Mouse (Mus musculus) embryonic facial prominence, embryonic 10.5 days (tissue): ENCODE data around the gene Gspt1. TPM values are rescaled to one million over a fixed set of nuclear protein-coding genes. Genes with fewer than 3 reads are reported as not detected.

Source experiments
- DNase-seq: peaks from one replicate; pipeline ENCODE4 v3.0.0-alpha.2; 2017; ENCODE audit warnings: low spot score
- H3K27ac ChIP-seq: fragments of 300-500 bp; sonication (generic); replicated peaks from 2 replicates; pipeline ENCODE4 v1.5.1; 2016; ENCODE audit warnings: mild to moderate bottlenecking
- H3K27me3 ChIP-seq: fragments of 300-500 bp; sonication (generic); replicated peaks from 2 replicates; pipeline ENCODE4 v1.6.1; 2016; ENCODE audit warnings: low read depth, mild to moderate bottlenecking; ENCODE audit not compliant: poor library complexity, severe bottlenecking
- H3K36me3 ChIP-seq: fragments of 300-500 bp; sonication (generic); replicated peaks from 2 replicates; pipeline ENCODE4 v1.6.1; 2016; ENCODE audit warnings: mild to moderate bottlenecking, moderate library complexity
- H3K4me1 ChIP-seq: fragments of 300-500 bp; sonication (generic); 2 replicates; pipeline ENCODE4 v1.6.1; 2016
- H3K4me3 ChIP-seq: fragments of 300-500 bp; sonication (generic); 2 replicates; pipeline ENCODE4 v1.5.1; 2016; ENCODE audit warnings: mild to moderate bottlenecking, moderate library complexity
- H3K9me3 ChIP-seq: fragments of 300-500 bp; sonication (generic); 2 replicates; pipeline ENCODE4 v1.6.1; 2016; ENCODE audit warnings: mild to moderate bottlenecking
- WGBS: fragments of 180-500 bp; shearing (Covaris S2); methylation state at CpG from one replicate; pipeline ENCODE4 v1.1.7; 2016; 5-methylcytosine and 5-hydroxymethylcytosine counted together
- polyA plus RNA-seq: library from polyadenylated mRNA; unstranded; fragments of >200 nt; fragmentation: Nextera tagmentation; extraction: Ambion mirVana; gene quantifications from 2 replicates; pipeline ENCODE4 v1.2.1, GENCODE M21; 2016

Gene Gspt1
- polyA plus RNA-seq, 1 experiment from 2014 or later = 93.2 TPM

DNA sequence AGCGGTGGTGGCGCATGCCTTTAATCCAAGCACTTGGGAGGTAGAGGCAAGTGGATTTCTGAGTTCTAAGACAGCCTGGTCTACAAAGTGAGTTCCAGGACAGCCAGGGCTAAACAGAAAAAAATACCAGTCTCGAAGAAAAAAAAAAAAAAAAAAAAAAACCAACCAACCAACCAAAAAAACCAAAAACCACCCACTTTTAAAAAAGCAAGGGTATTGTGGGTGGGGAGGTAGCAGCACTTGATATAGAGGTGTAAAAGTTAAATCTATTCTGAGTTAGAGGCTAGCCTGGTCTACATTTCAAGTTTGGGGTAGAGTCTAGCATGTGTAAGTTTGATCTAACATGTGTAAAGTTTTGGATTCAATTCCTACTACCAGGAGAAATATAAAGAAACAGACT, 53.9 kb downstream of the Gspt1 start:
- no peak for DNase-seq
- Histone ChIP-seq H3K27me3 (no peaks in the 10 kb centered on the region), H3K4me3 (no peak overlapping the region), H3K27ac (no peak overlapping the region), H3K36me3 (peaks cover 71% of the 10 kb centered on the region), H3K4me1 (peaks cover 35% of the 10 kb centered on the region), H3K9me3 (no peaks in the 10 kb centered on the region)
- 94% methylated on average over 3 of the region's 3 CpGs for WGBS

DNA sequence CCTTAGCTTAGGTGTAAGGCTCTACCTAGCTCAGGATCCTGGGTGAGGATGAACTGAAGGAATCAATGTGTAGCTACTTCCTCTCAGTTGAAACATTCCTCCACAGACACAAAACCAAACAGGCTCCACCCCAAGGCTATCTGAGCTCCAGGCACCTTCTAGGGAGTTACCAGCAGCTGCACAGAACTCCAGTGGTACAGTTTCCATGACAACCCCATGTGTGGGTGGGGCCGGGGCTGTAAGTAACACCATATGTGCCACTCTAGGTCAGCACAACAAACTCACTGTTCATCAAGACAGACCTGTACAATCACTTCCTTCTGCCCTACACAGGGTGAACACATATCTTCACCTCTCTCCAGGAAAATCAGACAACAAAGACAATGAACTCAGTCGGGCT, 55.7 kb downstream of the Gspt1 start:
- WGBS = 44% methylated on average over 2 of the region's 2 CpGs
- H3K4me3 ChIP-seq = 0 out of 2 replicates have a peak overlapping the region, but pooled peaks have one; percentile 12
- H3K4me1 ChIP-seq = peaks cover 20% of the 10 kb centered on the region
- no peaks in the 10 kb centered on the region for H3K9me3 ChIP-seq
- H3K27ac ChIP-seq = 0 out of 2 replicates have a peak overlapping the region, but pooled peaks have one; percentile 51
- no peaks in the 10 kb centered on the region for H3K27me3 ChIP-seq
- DNase-seq = peak; percentile 86
- peaks cover 84% of the 10 kb centered on the region for H3K36me3 ChIP-seq

DNA sequence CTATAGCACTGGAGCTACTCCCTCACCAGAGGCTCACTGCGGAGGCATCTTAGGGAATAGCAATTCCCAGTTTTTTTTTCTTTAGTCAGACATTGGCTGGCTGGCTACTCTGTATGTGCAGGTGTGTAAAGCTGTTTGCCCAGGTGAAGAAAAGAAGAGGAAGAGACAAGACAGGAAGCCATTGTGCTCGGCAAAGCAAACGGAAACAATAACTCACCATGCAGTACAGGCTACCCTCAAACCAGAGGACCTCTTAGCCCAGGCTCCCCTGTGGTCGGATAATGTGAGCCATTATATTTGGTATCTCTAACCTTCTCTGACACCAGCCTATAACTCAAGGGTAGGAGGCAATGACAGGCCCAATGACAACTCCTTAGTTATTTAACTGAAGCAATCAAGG, 57.1 kb downstream of the Gspt1 start:
- H3K36me3 ChIP-seq = peaks cover 99% of the 10 kb centered on the region
- WGBS = 91% methylated on average over 4 of the region's 4 CpGs
- H3K9me3 ChIP-seq = no peaks in the 10 kb centered on the region

DNA sequence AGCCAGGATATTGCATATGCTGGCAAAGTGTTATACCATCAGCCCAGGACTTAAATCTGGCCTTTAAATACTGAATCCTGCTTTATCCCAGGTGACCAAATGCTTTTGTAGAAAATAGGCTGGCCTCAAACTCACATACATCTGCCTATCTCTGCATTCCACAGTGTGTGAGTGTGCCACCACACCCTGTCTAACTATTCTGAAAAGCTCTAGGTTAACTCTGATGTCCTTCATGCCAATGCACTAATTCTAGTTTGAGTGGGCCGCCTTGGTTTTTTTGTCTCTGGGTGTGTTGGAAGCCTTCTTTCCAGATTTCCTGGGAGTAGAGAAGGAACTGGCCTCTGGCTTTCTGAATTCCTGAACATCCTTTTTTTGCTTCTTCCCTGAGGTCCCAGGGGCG, 60.9 kb downstream of the Gspt1 start:
- DNase-seq = no peak
- WGBS = 91% methylated on average over 2 of the region's 2 CpGs
- H3K4me1 ChIP-seq = peaks cover under 1% of the 10 kb centered on the region
- H3K27ac ChIP-seq = no peak overlapping the region
- peaks cover 83% of the 10 kb centered on the region for H3K36me3 ChIP-seq
- H3K4me3 ChIP-seq = no peak overlapping the region
- H3K9me3 ChIP-seq = no peaks in the 10 kb centered on the region
- no peaks in the 10 kb centered on the region for H3K27me3 ChIP-seq

More for the DNA sequence above, 57.1 kb downstream of the Gspt1 start:
- H3K4me3 ChIP-seq = no peak overlapping the region
- H3K27ac ChIP-seq = no peak overlapping the region
- DNase-seq = no peak
- peaks cover 20% of the 10 kb centered on the region for H3K4me1 ChIP-seq
- no peaks in the 10 kb centered on the region for H3K27me3 ChIP-seq

DNA sequence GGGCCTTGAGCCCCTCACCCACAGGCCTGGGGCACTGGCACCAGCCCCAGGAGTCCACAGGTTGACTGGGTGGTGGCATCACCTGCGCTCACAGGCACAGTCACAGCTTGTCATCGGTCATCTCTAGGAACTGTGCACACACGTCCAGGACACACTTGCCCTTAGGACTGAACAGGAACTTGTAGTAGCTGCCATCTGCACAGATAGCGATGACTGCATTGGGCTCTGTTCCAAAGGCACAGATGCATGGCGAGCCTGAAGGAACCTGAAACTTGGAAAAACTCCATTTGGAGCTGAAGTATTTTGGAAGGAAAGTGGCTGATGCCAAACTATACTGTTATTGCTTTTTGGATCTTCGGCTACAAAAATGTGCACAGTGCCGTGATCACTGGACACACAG, 64.0 kb downstream of the Gspt1 start:
- Histone ChIP-seq H3K4me3 (no peak overlapping the region), H3K36me3 (peaks cover 53% of the 10 kb centered on the region), H3K27me3 (no peaks in the 10 kb centered on the region), H3K4me1 (no peaks in the 10 kb centered on the region), H3K27ac (no peak overlapping the region), H3K9me3 (no peaks in the 10 kb centered on the region)
- 89% methylated on average over 7 of the region's 7 CpGs for WGBS
- DNase-seq = no peak

DNA sequence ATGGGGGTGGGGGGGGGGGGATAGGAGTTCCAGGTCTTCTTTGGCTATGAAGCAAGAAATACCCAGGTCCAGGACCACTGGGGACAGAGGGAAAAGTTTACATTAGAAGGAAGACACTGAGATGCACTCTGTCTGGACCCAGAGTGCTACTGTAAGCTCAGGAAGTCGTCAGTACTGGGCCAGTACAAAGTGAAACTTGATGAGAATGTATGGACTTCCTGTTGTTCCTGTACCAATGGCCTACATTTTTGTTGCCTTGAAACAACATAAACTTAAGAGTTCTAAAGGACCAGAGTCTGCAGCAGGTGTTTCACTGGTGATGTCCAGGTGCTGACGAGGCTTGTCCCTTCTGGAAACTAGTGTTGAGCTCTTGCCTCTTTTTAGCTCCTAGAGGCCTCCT, 76.7 kb downstream of the Gspt1 start:
- H3K27ac ChIP-seq = no peak overlapping the region
- no peak for DNase-seq
- no peak overlapping the region; the same call in 1 of the 2 replicates for H3K4me3 ChIP-seq
- H3K36me3 ChIP-seq = no peaks in the 10 kb centered on the region
- H3K27me3 ChIP-seq = peaks cover 10% of the 10 kb centered on the region; the same call in 1 of the 2 replicates
- WGBS = 71% methylated on average over 2 of the region's 2 CpGs
- H3K9me3 ChIP-seq = 0 out of 2 replicates have a peak, but pooled peaks cover 2% of the 10 kb centered on the region
- peaks cover 22% of the 10 kb centered on the region for H3K4me1 ChIP-seq

DNA sequence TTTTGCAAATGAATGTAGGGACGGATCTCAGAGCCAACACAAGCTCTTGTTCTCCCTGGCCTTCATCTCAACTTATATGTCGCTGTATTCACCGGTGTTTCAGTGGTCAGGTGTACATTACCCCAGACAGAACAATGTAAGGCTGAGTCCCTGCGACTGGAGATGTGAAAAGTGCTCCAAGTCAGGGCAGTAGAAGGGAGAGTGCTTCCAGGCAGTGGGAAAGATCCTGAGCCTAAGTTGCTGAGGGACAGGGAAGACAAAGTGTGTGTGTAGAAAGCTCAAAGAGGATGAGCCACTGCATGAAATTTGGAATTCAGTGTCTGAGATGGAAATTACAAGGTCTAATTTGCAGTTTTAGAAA, 77.3 kb downstream of the Gspt1 start:
- Histone ChIP-seq H3K9me3 (0 out of 2 replicates have a peak, but pooled peaks cover 2% of the 10 kb centered on the region), H3K36me3 (no peaks in the 10 kb centered on the region), H3K4me3 (peak overlapping the region; percentile 92), H3K27ac (peak overlapping the region; percentile 90), H3K27me3 (peaks cover 10% of the 10 kb centered on the region; the same call in 1 of the 2 replicates), H3K4me1 (peaks cover 25% of the 10 kb centered on the region)
- DNase-seq = no peak
- 6% methylated on average over 4 of the region's 4 CpGs for WGBS

DNA sequence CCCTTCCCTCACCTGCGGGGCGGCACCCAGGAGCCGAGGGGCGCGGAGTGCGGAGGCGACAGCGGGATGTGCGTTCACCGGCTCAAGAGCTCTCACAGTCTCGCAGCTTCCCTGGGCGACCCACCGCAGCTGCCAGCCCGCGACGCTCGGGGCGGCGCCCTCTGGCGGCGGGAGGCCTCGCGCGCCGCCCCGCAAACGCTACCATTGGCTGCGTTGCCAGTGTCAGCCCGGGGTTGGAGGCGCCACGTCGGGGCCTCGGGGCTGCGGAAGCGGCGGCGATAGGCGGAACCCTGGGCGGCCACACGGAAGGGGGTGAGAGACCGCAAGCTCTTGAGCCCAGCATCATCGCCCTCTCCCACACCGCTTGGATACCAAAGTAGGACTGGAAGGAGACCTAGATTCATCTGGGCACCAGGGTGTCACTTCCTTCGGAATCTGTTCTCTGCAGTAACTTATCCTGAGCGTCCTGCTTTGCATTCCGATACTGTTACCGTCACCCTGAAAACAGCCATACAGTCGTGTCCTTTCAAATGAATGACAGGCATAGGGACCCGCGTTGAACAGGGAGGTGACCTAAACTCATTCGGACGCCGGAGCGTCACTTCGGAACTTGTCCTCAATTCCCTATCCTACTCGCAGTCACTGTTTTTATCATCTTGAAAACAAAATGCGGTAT, 77.8 kb downstream of the Gspt1 start, which contains the start of gene Zc3h7a:
Gene Zc3h7a (minus strand): TSS at position 186 of the 676 bp plus-strand sequence.
- H3K36me3 ChIP-seq = no peaks in the 10 kb centered on the region
- under 1% methylated on average over 57 of the region's 57 CpGs for WGBS

DNA sequence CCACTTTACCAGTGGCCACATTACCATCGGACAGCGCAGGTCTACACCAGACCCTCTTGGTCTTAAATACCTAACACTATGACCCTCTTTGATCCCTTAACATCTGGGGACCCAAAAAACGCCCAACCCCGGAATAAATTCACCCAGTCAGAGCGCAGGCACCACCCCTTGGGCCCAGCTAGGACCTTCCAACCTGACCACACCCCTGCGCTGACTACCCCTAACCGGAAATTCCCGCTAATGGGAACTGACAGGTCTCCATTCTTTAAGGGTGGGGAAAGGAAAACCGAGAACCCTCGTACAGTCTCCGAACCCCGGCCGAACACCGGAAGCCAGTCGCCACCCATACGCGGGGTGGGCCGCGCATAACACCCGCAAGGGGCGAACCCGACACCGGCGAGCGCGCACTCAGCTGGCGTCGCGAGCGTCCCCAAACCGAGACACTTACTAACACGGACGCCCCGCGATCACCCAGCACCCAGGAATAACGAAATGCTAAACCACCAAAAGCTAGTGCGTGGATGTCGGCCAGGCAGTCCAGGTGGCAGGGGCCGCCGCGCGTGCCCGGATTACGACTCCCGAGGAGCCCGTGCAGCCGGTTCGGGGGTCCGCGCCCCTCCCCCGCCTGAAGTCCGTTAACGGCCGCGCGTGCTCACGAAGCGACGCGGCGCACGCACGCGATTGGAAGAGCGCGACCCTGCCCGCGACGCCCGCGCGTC, 78.5 kb downstream of the Gspt1 start:
- DNase-seq = peak; percentile 77
- Histone ChIP-seq H3K36me3 (no peaks in the 10 kb centered on the region), H3K9me3 (0 out of 2 replicates have a peak, but pooled peaks cover 2% of the 10 kb centered on the region), H3K27me3 (peaks cover 10% of the 10 kb centered on the region; the same call in 1 of the 2 replicates), H3K4me3 (peak overlapping the region; percentile 92), H3K27ac (peak overlapping the region; percentile 90), H3K4me1 (peaks cover 28% of the 10 kb centered on the region)
- whole genome bisulfite sequencing = under 1% methylated on average over 72 of the region's 72 CpGs

More for the DNA sequence above, 77.8 kb downstream of the Gspt1 start, which contains the start of gene Zc3h7a:
- H3K4me3 ChIP-seq = peak within 1 kb of the TSS; percentile 92
- H3K27me3 ChIP-seq = peaks cover 10% of the 10 kb centered on the region; the same call in 1 of the 2 replicates
- H3K9me3 ChIP-seq = 0 out of 2 replicates have a peak, but pooled peaks cover 2% of the 10 kb centered on the region
- peak within 1 kb of the TSS; percentile 90 for H3K27ac ChIP-seq
- H3K4me1 ChIP-seq = peaks cover 28% of the 10 kb centered on the region
- DNase-seq = peak; percentile 95

DNA sequence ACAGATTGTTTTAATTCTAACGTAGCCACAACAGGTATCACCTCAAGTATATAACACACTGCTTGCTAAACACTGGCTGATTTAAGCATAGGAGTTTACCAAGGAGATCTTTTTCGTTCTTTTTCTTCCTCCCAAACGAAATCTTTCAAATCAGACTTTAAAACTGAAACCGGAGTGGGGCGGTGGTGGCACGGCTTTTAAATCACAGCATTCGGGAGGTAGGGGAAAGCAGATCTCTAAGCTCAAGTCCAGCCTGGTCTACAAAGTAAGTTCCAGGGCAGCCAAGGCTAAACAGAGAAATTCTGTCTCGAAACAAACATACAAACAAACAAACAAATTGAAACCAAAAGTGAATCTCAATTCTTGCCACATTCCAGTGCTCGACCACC, 79.0 kb downstream of the Gspt1 start:
- H3K27ac ChIP-seq = peak overlapping the region; percentile 90
- DNase-seq = no peak

DNA sequence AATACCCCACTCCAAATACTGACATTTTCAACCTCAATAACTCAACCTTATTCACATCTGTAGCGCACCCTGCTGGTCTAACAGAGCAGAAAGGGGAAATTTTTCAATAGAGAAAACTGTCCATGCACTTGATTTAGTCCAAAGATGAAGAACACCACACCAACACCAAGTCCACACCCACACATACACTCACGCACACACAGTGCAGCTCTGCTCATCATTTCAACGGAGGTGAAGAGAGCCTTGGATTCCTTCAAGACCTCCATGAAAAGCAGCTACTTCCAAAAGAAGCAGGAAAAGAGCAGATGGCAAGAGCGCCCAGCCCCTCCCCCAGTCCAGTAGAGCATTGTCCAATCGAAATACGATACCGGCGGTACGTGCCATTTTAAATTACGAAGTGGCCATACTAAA, 79.4 kb downstream of the Gspt1 start:
- Histone ChIP-seq H3K9me3 (0 out of 2 replicates have a peak, but pooled peaks cover 2% of the 10 kb centered on the region), H3K4me3 (peak overlapping the region; percentile 92), H3K27ac (peak overlapping the region; percentile 90; the same call in 1 of the 2 replicates), H3K4me1 (peaks cover 28% of the 10 kb centered on the region), H3K27me3 (peaks cover 10% of the 10 kb centered on the region; the same call in 1 of the 2 replicates), H3K36me3 (no peaks in the 10 kb centered on the region)
- WGBS = 12% methylated on average over 10 of the region's 10 CpGs
- peak; percentile 75 for DNase-seq

More for the DNA sequence above, 79.0 kb downstream of the Gspt1 start:
- no peaks in the 10 kb centered on the region for H3K36me3 ChIP-seq
- peaks cover 10% of the 10 kb centered on the region; the same call in 1 of the 2 replicates for H3K27me3 ChIP-seq
- 0 out of 2 replicates have a peak, but pooled peaks cover 2% of the 10 kb centered on the region for H3K9me3 ChIP-seq
- 16% methylated on average over 9 of the region's 9 CpGs for WGBS
- H3K4me1 ChIP-seq = peaks cover 28% of the 10 kb centered on the region
- H3K4me3 ChIP-seq = peak overlapping the region; percentile 92

DNA sequence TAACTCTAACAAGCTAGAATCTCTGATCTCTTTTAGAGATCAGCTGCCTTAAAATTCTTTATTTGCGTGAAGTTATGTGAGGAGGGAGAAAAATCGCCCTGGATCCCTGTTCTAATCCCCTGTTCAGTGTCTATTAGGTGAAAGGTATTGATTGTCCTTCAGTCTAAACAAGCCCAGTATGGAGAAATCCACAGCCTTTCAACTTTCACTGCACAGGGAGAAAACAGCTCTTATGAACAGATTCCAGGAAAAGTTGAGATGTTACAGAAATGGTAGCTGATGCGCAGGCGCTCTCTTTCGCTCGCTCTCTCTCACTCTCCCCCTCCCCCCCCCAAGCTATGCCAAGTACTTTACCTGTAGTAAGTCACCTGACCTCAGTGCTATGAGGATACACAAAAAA, 82.4 kb downstream of the Gspt1 start:
- DNase-seq = no peak
- Histone ChIP-seq H3K27ac (no peak overlapping the region), H3K36me3 (no peaks in the 10 kb centered on the region), H3K9me3 (no peaks in the 10 kb centered on the region), H3K4me1 (peaks cover 22% of the 10 kb centered on the region), H3K4me3 (no peak overlapping the region), H3K27me3 (no peaks in the 10 kb centered on the region)
- 86% methylated on average over 6 of the region's 6 CpGs for WGBS
